Mouse (Mus musculus) embryonic facial prominence, embryonic 10.5 days (tissue): ENCODE measurements around the gene Tmcc1. TPM values are rescaled to one million over a fixed set of nuclear protein-coding genes. Genes with fewer than 3 reads are reported as not detected.
"Not testable (repeated sequence)": the region's sequence is repeated elsewhere in the genome, so short reads cannot be mapped to it uniquely, and the experiment has no call there.

Experiments
- DNase-seq: peaks from one replicate; pipeline ENCODE4 v3.0.0-alpha.2; 2017; ENCODE audit warnings: low spot score
- H3K27ac ChIP-seq: fragments of 300-500 bp; sonication (generic); replicated peaks from 2 replicates; pipeline ENCODE4 v1.5.1; 2016; ENCODE audit warnings: mild to moderate bottlenecking
- H3K27me3 ChIP-seq: fragments of 300-500 bp; sonication (generic); replicated peaks from 2 replicates; pipeline ENCODE4 v1.6.1; 2016; ENCODE audit warnings: low read depth, mild to moderate bottlenecking; ENCODE audit not compliant: poor library complexity, severe bottlenecking
- H3K36me3 ChIP-seq: fragments of 300-500 bp; sonication (generic); replicated peaks from 2 replicates; pipeline ENCODE4 v1.6.1; 2016; ENCODE audit warnings: mild to moderate bottlenecking, moderate library complexity
- H3K4me1 ChIP-seq: fragments of 300-500 bp; sonication (generic); 2 replicates; pipeline ENCODE4 v1.6.1; 2016
- H3K4me3 ChIP-seq: fragments of 300-500 bp; sonication (generic); 2 replicates; pipeline ENCODE4 v1.5.1; 2016; ENCODE audit warnings: mild to moderate bottlenecking, moderate library complexity
- H3K9me3 ChIP-seq: fragments of 300-500 bp; sonication (generic); 2 replicates; pipeline ENCODE4 v1.6.1; 2016; ENCODE audit warnings: mild to moderate bottlenecking
- WGBS: fragments of 180-500 bp; shearing (Covaris S2); methylation state at CpG from one replicate; pipeline ENCODE4 v1.1.7; 2016; 5-methylcytosine and 5-hydroxymethylcytosine counted together
- polyA plus RNA-seq: library from polyadenylated mRNA; unstranded; fragments of >200 nt; fragmentation: Nextera tagmentation; extraction: Ambion mirVana; gene quantifications from 2 replicates; pipeline ENCODE4 v1.2.1, GENCODE M21; 2016

The Tmcc1 gene
- polyA plus RNA-seq: 15.4 and 15.5 TPM in 2 replicates

GRCm38 (mm10) chr6:116193394-116194393, at the start of gene Tmcc1:
Tmcc1 (minus strand) TSS chr6:116193486.
- Histone ChIP-seq H3K9me3 (no peaks in the 10 kb centered on the region), H3K4me1 (peaks cover 25% of the 10 kb centered on the region), H3K4me3 (peak within 1 kb of the TSS; percentile 96), H3K27ac (peak within 1 kb of the TSS; percentile 93), H3K27me3 (no peaks in the 10 kb centered on the region), H3K36me3 (no peaks in the 10 kb centered on the region)
- peak; percentile 99 for DNase-seq
- WGBS: under 1% methylated on average over 63 of the region's 68 CpGs

- no peak overlapping the region for H3K4me3 ChIP-seq
- H3K4me1 ChIP-seq: no peaks in the 10 kb centered on the region
- no peak for DNase-seq
- H3K27ac ChIP-seq: no peak overlapping the region
- 74% methylated on average over 2 of the region's 2 CpGs for WGBS
- no peaks in the 10 kb centered on the region for H3K27me3 ChIP-seq
- H3K9me3 ChIP-seq: no peaks in the 10 kb centered on the region
- peaks cover 88% of the 10 kb centered on the region for H3K36me3 ChIP-seq
Measured at GRCm38 (mm10) chr6:116240371-116240770, 47.1 kb upstream of the Tmcc1 start.

GRCm38 (mm10) chr6:116238083-116238482, 44.8 kb upstream of the Tmcc1 start:
- Histone ChIP-seq H3K4me1 (no peaks in the 10 kb centered on the region), H3K4me3 (no peak overlapping the region), H3K36me3 (peaks cover 87% of the 10 kb centered on the region), H3K27me3 (no peaks in the 10 kb centered on the region), H3K27ac (no peak overlapping the region), H3K9me3 (no peaks in the 10 kb centered on the region)
- DNase-seq: no peak
- 89% methylated on average over 5 of the region's 5 CpGs for WGBS

- Histone ChIP-seq H3K36me3 (peaks cover 88% of the 10 kb centered on the region), H3K9me3 (no peaks in the 10 kb centered on the region), H3K27me3 (no peaks in the 10 kb centered on the region), H3K4me3 (no peak overlapping the region), H3K27ac (no peak overlapping the region), H3K4me1 (no peaks in the 10 kb centered on the region)
- no peak for DNase-seq
- WGBS: 89% methylated on average over 5 of the region's 5 CpGs
Measured at GRCm38 (mm10) chr6:116235336-116235735, 42.0 kb upstream of the Tmcc1 start.

GRCm38 (mm10) chr6:116234821-116235220, 41.5 kb upstream of the Tmcc1 start:
- peaks cover 88% of the 10 kb centered on the region for H3K36me3 ChIP-seq
- not testable (repeated sequence) for H3K27ac ChIP-seq, H3K27me3 ChIP-seq, DNase-seq, H3K9me3 ChIP-seq, H3K4me1 ChIP-seq, H3K4me3 ChIP-seq
- 95% methylated on average over 2 of the region's 2 CpGs for WGBS

GRCm38 (mm10) chr6:116228785-116229525, 35.7 kb upstream of the Tmcc1 start:
- no peak overlapping the region for H3K27ac ChIP-seq
- H3K4me3 ChIP-seq: no peak overlapping the region
- peaks cover 93% of the 10 kb centered on the region for H3K36me3 ChIP-seq
- DNase-seq: peak; percentile 71
- no peaks in the 10 kb centered on the region for H3K4me1 ChIP-seq
- no peaks in the 10 kb centered on the region for H3K9me3 ChIP-seq
- 67% methylated on average over 12 of the region's 12 CpGs for WGBS
- H3K27me3 ChIP-seq: no peaks in the 10 kb centered on the region

- WGBS: 72% methylated on average over 11 of the region's 11 CpGs
- no peaks in the 10 kb centered on the region for H3K4me1 ChIP-seq
- H3K27ac ChIP-seq: no peak overlapping the region
- no peaks in the 10 kb centered on the region for H3K9me3 ChIP-seq
- peaks cover 92% of the 10 kb centered on the region for H3K36me3 ChIP-seq
- H3K27me3 ChIP-seq: no peaks in the 10 kb centered on the region
- no peak overlapping the region for H3K4me3 ChIP-seq
- DNase-seq: no peak
Measured at GRCm38 (mm10) chr6:116227767-116228166, 34.5 kb upstream of the Tmcc1 start.

- H3K9me3 ChIP-seq: no peaks in the 10 kb centered on the region
- no peaks in the 10 kb centered on the region for H3K27me3 ChIP-seq
- H3K4me1 ChIP-seq: peaks cover 17% of the 10 kb centered on the region
- WGBS: under 1% methylated on average over 51 of the region's 51 CpGs
- H3K4me3 ChIP-seq: peak within 1 kb of the TSS; percentile 79
- peak; percentile 95 for DNase-seq
- peaks cover 29% of the 10 kb centered on the region for H3K36me3 ChIP-seq
- peak within 1 kb of the TSS; percentile 89 for H3K27ac ChIP-seq
Measured at GRCm38 (mm10) chr6:116207729-116208534, 14.6 kb upstream of the Tmcc1 start, which contains the start of gene Washc2. Washc2 (plus strand) TSS chr6:116208038.

GRCm38 (mm10) chr6:116199682-116200081, 6.4 kb upstream of the Tmcc1 start:
- DNase-seq: no peak
- Histone ChIP-seq H3K4me1 (no peaks in the 10 kb centered on the region), H3K9me3 (no peaks in the 10 kb centered on the region), H3K4me3 (no peak overlapping the region), H3K36me3 (no peaks in the 10 kb centered on the region), H3K27me3 (0 out of 2 replicates have a peak, but pooled peaks cover 3% of the 10 kb centered on the region), H3K27ac (no peak overlapping the region)
- 77% methylated on average over 2 of the region's 2 CpGs for WGBS

- Histone ChIP-seq H3K4me3 (no peak overlapping the region), H3K27ac (no peak overlapping the region), H3K9me3 (no peaks in the 10 kb centered on the region), H3K36me3 (no peaks in the 10 kb centered on the region), H3K27me3 (0 out of 2 replicates have a peak, but pooled peaks cover 3% of the 10 kb centered on the region), H3K4me1 (peaks cover 6% of the 10 kb centered on the region)
- WGBS: 37% methylated on average over 3 of the region's 3 CpGs
- DNase-seq: peak; percentile 10
Measured at GRCm38 (mm10) chr6:116198173-116198572, 4.9 kb upstream of the Tmcc1 start.

GRCm38 (mm10) chr6:116195811-116196210, 2.5 kb upstream of the Tmcc1 start:
- Histone ChIP-seq H3K27me3 (no peaks in the 10 kb centered on the region), H3K9me3 (no peaks in the 10 kb centered on the region), H3K36me3 (no peaks in the 10 kb centered on the region), H3K27ac (no peak overlapping the region), H3K4me1 (peaks cover 21% of the 10 kb centered on the region), H3K4me3 (no peak overlapping the region)
- WGBS: 62% methylated on average over 8 of the region's 8 CpGs
- DNase-seq: no peak

GRCm38 (mm10) chr6:116192809-116193311, 426 bp downstream of the Tmcc1 start:
- WGBS: under 1% methylated on average over 51 of the region's 51 CpGs
- DNase-seq: peak; percentile 79
- Histone ChIP-seq H3K36me3 (no peaks in the 10 kb centered on the region), H3K27me3 (no peaks in the 10 kb centered on the region), H3K4me3 (peak overlapping the region; percentile 96), H3K4me1 (peaks cover 25% of the 10 kb centered on the region), H3K9me3 (no peaks in the 10 kb centered on the region), H3K27ac (peak overlapping the region; percentile 93)
